Mouse (Mus musculus) liver, embryonic 11.5 days (tissue): Measurements from ENCODE around the gene Fndc1. TPM values are rescaled to one million over a fixed set of nuclear protein-coding genes. Genes with fewer than 3 reads are reported as not detected.

Experiments used
- ATAC-seq: fragments of 200-750 bp; cut with Nextera tagmentation; replicated peaks from 2 replicates; pipeline ENCODE4 v1.8.0; 2017; ENCODE audit warnings: moderate number of reproducible peaks, mild to moderate bottlenecking, moderate TSS enrichment, moderate library complexity; ENCODE audit not compliant: low FRiP score
- DNase-seq: peaks from one replicate; pipeline ENCODE4 v3.0.0-alpha.2; 2017; ENCODE audit warnings: low spot score
- H3K27ac ChIP-seq: fragments of 300-500 bp; sonication (generic); 2 replicates; pipeline ENCODE4 v1.5.1; 2014; ENCODE audit warnings: mild to moderate bottlenecking, low read depth, low read length, control low read depth
- H3K27me3 ChIP-seq: fragments of 300-500 bp; sonication (generic); replicated peaks from 2 replicates; pipeline ENCODE4 v1.6.1; 2014; ENCODE audit warnings: low read length, mixed read lengths; ENCODE audit not compliant: control insufficient read depth, insufficient read depth
- H3K36me3 ChIP-seq: fragments of 300-500 bp; sonication (generic); 2 replicates; pipeline ENCODE4 v1.6.1; 2014; ENCODE audit warnings: mild to moderate bottlenecking, low read length, moderate library complexity, mixed read lengths; ENCODE audit not compliant: control insufficient read depth, insufficient read depth
- H3K4me1 ChIP-seq: fragments of 300-500 bp; sonication (generic); replicated peaks from 2 replicates; pipeline ENCODE4 v1.6.1; 2014; ENCODE audit warnings: low read length, mixed read lengths; ENCODE audit not compliant: control insufficient read depth, insufficient read depth
- H3K4me2 ChIP-seq: fragments of 300-500 bp; sonication (generic); 2 replicates; pipeline ENCODE4 v1.6.1; 2014; ENCODE audit warnings: mild to moderate bottlenecking, control low read depth, moderate library complexity
- H3K4me3 ChIP-seq: fragments of 300-500 bp; sonication (generic); 2 replicates; pipeline ENCODE4 v1.5.1; 2014; ENCODE audit warnings: low read depth, low read length, control low read depth
- H3K9ac ChIP-seq: fragments of 300-500 bp; sonication (generic); 2 replicates; pipeline ENCODE4 v1.6.1; 2014; ENCODE audit warnings: low read depth, low read length, control low read depth
- H3K9me3 ChIP-seq: fragments of 300-500 bp; sonication (generic); 2 replicates; pipeline ENCODE4 v1.6.1; 2016; ENCODE audit warnings: low read length, inconsistent platforms, mixed read lengths; ENCODE audit not compliant: control insufficient read depth
- WGBS: fragments of 180-500 bp; shearing (Covaris S2); extraction: QIAGEN DNeasy Blood & Tissue Kit; methylation state at CpG from one replicate; pipeline ENCODE4 v1.1.7; 2014; 5-methylcytosine and 5-hydroxymethylcytosine counted together
- polyA plus RNA-seq: library from polyadenylated mRNA; unstranded; fragments of >200 nt; fragmentation: Nextera tagmentation; extraction: Ambion mirVana; gene quantifications from 2 replicates; pipeline ENCODE4 v1.2.1, GENCODE M21; 2014

The Fndc1 gene
- polyA plus RNA-seq, 1 experiment from 2014 or later = 0.55 TPM

GRCm38 (mm10) chr17:7868631-7869030 lies 41.5 kb upstream of the Fndc1 start:
- H3K4me2 ChIP-seq = no peak overlapping the region
- no peak; the same call in 1 of the 2 replicates for ATAC-seq
- WGBS = 9% methylated on average over 4 of the region's 4 CpGs
- H3K4me1 ChIP-seq = no peaks in the 10 kb centered on the region
- no peaks in the 10 kb centered on the region for H3K27me3 ChIP-seq
- no peak overlapping the region for H3K27ac ChIP-seq
- H3K36me3 ChIP-seq = no peaks in the 10 kb centered on the region
- H3K9ac ChIP-seq = no peak overlapping the region
- no peak overlapping the region for H3K4me3 ChIP-seq
- no peaks in the 10 kb centered on the region for H3K9me3 ChIP-seq
- peak; percentile 57 for DNase-seq

DNA sequence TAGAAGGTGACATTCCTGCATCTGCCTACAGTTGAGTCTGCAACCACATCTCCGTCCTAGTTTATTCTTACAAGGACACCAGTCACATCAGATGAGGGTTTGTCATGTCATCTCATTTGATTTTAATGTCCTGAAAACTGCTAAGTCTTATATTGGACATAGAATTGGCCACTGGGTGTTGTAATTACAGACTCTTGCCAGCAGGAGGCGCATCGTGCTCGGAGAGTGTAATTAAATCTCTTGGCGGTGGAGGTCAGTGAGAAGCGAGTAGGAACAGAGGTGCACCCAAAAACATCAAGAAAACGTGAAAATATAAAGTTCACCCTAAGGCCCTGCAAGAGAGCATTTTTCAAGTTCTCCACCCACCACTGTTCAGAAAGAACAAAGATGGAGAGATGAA lies 37.6 kb upstream of the Fndc1 start:
- no peak overlapping the region for H3K9ac ChIP-seq
- no peak overlapping the region for H3K27ac ChIP-seq
- no peak overlapping the region for H3K4me3 ChIP-seq
- no peaks in the 10 kb centered on the region for H3K4me1 ChIP-seq
- ATAC-seq (no peak), DNase-seq (no peak)
- H3K36me3 ChIP-seq = no peaks in the 10 kb centered on the region
- 16% methylated on average over 7 of the region's 7 CpGs for WGBS
- no peaks in the 10 kb centered on the region for H3K27me3 ChIP-seq
- H3K4me2 ChIP-seq = no peak overlapping the region
- H3K9me3 ChIP-seq = no peaks in the 10 kb centered on the region

DNA sequence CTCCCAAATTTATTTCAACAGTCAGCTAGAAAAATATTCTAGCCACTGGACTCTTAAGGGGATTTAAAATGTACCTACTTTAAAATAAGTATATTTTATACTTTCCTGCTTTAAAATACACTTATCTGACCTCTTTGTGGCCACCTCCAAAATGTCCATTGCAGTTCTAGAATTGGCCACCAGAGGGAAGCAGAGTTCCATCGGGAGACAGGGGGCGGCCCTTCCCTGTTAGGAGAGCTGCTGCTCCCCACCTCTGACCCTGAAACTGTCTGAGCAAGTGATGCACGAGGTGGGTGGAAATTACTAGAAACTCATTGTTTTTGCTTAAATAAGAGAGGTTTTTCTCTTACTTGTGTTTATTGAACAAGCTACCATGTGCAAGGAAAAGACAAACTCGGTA lies 36.6 kb upstream of the Fndc1 start:
- DNase-seq (peak; percentile 54), ATAC-seq (no peak)
- WGBS = 26% methylated on average over 4 of the region's 4 CpGs

GRCm38 (mm10) chr17:7860845-7861360 lies 33.8 kb upstream of the Fndc1 start:
- no peaks in the 10 kb centered on the region for H3K4me1 ChIP-seq
- no peak overlapping the region for H3K27ac ChIP-seq
- H3K4me2 ChIP-seq = no peak overlapping the region
- H3K9me3 ChIP-seq = no peaks in the 10 kb centered on the region
- no peaks in the 10 kb centered on the region for H3K27me3 ChIP-seq
- ATAC-seq (no peak), DNase-seq (no peak)
- no peaks in the 10 kb centered on the region for H3K36me3 ChIP-seq
- 38% methylated on average over 8 of the region's 8 CpGs for WGBS
- no peak overlapping the region for H3K9ac ChIP-seq
- H3K4me3 ChIP-seq = no peak overlapping the region

More for the DNA sequence above, 36.6 kb upstream of the Fndc1 start:
- H3K27me3 ChIP-seq = no peaks in the 10 kb centered on the region
- H3K9ac ChIP-seq = no peak overlapping the region
- H3K4me2 ChIP-seq = no peak overlapping the region
- no peak overlapping the region for H3K27ac ChIP-seq
- H3K4me3 ChIP-seq = no peak overlapping the region
- no peaks in the 10 kb centered on the region for H3K36me3 ChIP-seq
- no peaks in the 10 kb centered on the region for H3K4me1 ChIP-seq
- H3K9me3 ChIP-seq = no peaks in the 10 kb centered on the region

DNA sequence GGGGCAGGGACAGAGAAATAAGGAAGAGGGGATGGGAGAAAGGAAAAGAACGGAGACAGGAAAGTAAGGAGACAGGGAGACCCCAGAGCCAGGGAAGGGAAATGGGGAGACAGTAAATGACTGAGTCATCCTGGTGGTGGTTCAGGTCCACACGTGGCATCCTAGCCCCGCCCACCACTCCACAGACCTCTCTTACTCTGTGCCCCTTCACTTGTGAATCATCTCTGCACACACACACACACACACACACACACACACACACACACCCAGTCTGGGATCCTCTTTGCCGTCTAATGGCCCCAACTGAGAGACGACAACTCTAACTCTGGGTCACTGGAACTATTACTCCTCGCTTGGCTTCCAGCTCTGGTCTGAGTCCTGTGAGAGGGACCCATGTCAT lies 30.6 kb upstream of the Fndc1 start:
- Histone ChIP-seq H3K9me3 (no peaks in the 10 kb centered on the region), H3K27me3 (no peaks in the 10 kb centered on the region), H3K9ac (no peak overlapping the region), H3K36me3 (no peaks in the 10 kb centered on the region), H3K4me3 (no peak overlapping the region), H3K4me2 (no peak overlapping the region), H3K4me1 (no peaks in the 10 kb centered on the region), H3K27ac (no peak overlapping the region)
- DNase-seq (no peak), ATAC-seq (no peak)
- WGBS = 76% methylated on average over 6 of the region's 6 CpGs

DNA sequence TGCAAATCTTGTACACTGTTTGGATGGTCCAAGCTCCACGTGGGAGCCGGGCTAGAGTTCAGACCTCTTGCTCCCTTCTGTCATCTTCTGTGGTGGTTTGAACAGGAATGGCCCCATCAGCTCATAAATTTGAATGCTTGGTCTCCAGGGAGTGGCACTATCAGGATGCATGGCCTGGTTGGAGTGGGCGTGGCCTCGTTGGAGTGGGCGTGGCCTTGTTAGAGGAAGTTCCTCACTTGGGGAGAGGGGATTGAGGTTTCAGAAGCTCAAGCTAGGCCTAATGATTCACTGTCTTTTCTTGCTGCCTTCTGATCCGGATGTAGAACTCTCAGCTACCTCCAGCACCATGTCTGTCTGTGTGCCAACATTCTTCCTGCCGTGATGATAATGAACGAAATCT lies 28.7 kb upstream of the Fndc1 start:
- Histone ChIP-seq H3K9me3 (no peaks in the 10 kb centered on the region), H3K4me1 (no peaks in the 10 kb centered on the region), H3K9ac (no peak overlapping the region), H3K4me3 (no peak overlapping the region), H3K27me3 (no peaks in the 10 kb centered on the region), H3K27ac (no peak overlapping the region), H3K36me3 (no peaks in the 10 kb centered on the region), H3K4me2 (no peak overlapping the region)
- WGBS = 68% methylated on average over 8 of the region's 8 CpGs
- DNase-seq (no peak), ATAC-seq (no peak)

DNA sequence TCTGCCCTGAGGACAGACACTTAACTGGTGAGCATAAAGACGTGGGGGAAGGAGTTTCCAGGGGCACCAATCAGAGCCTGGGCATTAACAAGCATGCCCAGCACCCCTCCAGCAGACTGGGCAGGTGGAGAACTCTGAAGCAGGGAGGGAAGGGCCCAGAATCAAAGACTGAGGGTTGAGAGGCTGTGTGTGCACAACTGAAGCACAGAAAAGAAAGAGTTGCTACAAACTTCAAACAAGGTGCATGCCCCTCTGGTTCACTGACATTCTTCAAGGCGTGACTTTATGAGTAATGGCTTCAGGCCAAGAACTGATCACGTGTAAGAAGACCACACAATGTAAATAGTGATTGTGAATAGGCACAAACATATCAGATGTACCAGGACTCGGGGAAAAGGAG lies 24.9 kb upstream of the Fndc1 start:
- no peak for DNase-seq
- Histone ChIP-seq H3K4me3 (no peak overlapping the region), H3K27ac (no peak overlapping the region), H3K36me3 (no peaks in the 10 kb centered on the region), H3K27me3 (no peaks in the 10 kb centered on the region), H3K9ac (no peak overlapping the region), H3K4me2 (no peak overlapping the region), H3K4me1 (no peaks in the 10 kb centered on the region), H3K9me3 (no peaks in the 10 kb centered on the region)
- no peak for ATAC-seq
- 56% methylated on average over 4 of the region's 4 CpGs for WGBS

GRCm38 (mm10) chr17:7851527-7851926 lies 24.4 kb upstream of the Fndc1 start:
- H3K27ac ChIP-seq = no peak overlapping the region
- DNase-seq = no peak
- WGBS = 71% methylated on average over 9 of the region's 9 CpGs

DNA sequence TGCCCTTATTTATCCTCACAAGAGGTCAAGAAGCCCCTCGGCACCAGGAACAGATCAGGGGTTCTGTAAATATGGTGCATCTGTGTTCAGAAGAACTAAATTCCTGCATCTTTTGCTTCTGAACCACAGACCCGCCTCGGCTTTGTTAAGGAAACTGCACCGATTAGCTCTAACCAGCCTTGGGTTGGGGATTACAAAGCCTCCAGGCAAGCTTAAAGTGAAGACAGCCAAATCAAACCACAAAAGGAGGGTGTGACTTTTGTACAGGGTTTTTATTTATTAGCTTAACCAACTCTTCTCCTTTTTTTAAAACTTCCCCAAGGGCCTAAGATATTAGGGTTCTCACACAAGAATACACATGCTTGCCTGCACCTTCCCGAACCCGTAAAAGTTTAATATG lies 23.1 kb upstream of the Fndc1 start:
- Histone ChIP-seq H3K4me1 (no peaks in the 10 kb centered on the region), H3K36me3 (no peaks in the 10 kb centered on the region), H3K9me3 (no peaks in the 10 kb centered on the region), H3K27ac (no peak overlapping the region), H3K4me2 (no peak overlapping the region), H3K27me3 (no peaks in the 10 kb centered on the region), H3K9ac (no peak overlapping the region), H3K4me3 (no peak overlapping the region)
- WGBS = 85% methylated on average over 6 of the region's 6 CpGs
- no peak for ATAC-seq
- DNase-seq = no peak

More at GRCm38 (mm10) chr17:7851527-7851926, 24.4 kb upstream of the Fndc1 start:
- no peak for ATAC-seq
- no peaks in the 10 kb centered on the region for H3K4me1 ChIP-seq
- H3K9me3 ChIP-seq = no peaks in the 10 kb centered on the region
- no peak overlapping the region for H3K4me3 ChIP-seq
- no peaks in the 10 kb centered on the region for H3K27me3 ChIP-seq
- no peaks in the 10 kb centered on the region for H3K36me3 ChIP-seq
- H3K4me2 ChIP-seq = no peak overlapping the region
- H3K9ac ChIP-seq = no peak overlapping the region
